In the genomic region with DNA sequence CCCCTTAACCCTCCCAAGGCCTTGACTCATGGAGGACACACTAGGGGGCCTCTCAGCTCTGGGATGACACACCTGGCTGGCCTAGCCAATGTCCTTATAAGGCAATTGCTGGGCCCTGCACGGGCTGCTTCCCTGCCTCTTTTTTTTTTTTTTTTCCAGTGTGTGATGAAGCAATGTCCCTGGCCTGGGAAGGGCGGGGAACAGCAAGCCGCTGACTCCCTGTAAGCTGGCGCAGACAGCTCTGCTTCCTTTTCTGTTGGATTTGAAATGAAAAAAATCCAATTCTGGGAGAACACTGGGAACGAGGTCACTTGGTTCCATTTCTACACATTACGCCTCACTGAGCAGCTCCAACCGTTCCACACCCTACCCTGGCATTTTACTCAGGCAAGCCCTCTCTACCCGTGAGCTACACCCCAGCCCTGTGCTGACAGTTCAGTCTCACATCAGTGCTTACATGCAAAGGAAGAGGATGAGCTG, we compare ENCODE assay signal across 9 mouse cellular contexts.
DNase-seq lines count a peak whose midpoint lies in the region; ATAC-seq and TF ChIP-seq lines count a peak whose summit lies in the region.
"Had no signal": no experiment of that assay in that cellular context is flagged by ENCODE, and none has a peak within 500 bp of the region (broad histone marks: within the 10 kb centered on the region; RNA-seq: fewer than 3 reads in every experiment).

No protein-coding gene starts in this region.

- WGBS in kidney, embryonic 14.5 days = 54% methylated on average over 8 of the region's 8 CpGs
- WGBS in midbrain, embryonic 15.5 days = 46% methylated on average over 8 of the region's 8 CpGs

- no peak overlapping the region for H3K27ac ChIP-seq in kidney, embryonic 14.5 days (ENCODE audit: low read depth, low read length)
- H3K27ac ChIP-seq in midbrain, embryonic 15.5 days = peak overlapping the region; percentile 15; the same call in 1 of the 2 replicates
- no peak overlapping the region for H3K27ac ChIP-seq in layer of hippocampus, adult 2 months
- H3K27ac ChIP-seq: embryonic facial prominence, embryonic 12.5 days had no signal

- DNase-seq in embryo, embryonic 10.5 days (ENCODE audit: low spot score) = peak; percentile 30
- no peak for DNase-seq in embryo, embryonic 10 days (ENCODE audit: low spot score)
- peak; percentile 81 for DNase-seq in fibroblast of lung, adult 2 months (ENCODE audit: low read depth)
- no peak for DNase-seq in right cerebral cortex, postnatal 10 days (ENCODE audit: low spot score in 2 of 2)
- no peak for DNase-seq in layer of hippocampus, adult 2 months (ENCODE audit: low spot score in 2 of 2)

- no peak overlapping the region for H3K9ac ChIP-seq in kidney, embryonic 14.5 days (ENCODE audit: low read depth, low read length)
- H3K9ac ChIP-seq in midbrain, embryonic 15.5 days = no peak overlapping the region
- H3K9ac ChIP-seq: embryonic facial prominence, embryonic 12.5 days had no signal

- peaks cover 6% of the 10 kb centered on the region; the same call in 1 of the 2 replicates for H3K4me1 ChIP-seq in kidney, embryonic 14.5 days (ENCODE audit: control insufficient read depth, insufficient read depth, low read length)
- 0 out of 2 replicates have a peak, but pooled peaks cover 5% of the 10 kb centered on the region for H3K4me1 ChIP-seq in midbrain, embryonic 15.5 days
- H3K4me1 ChIP-seq: embryonic facial prominence, embryonic 12.5 days had no signal

- no peaks in the 10 kb centered on the region for H3K27me3 ChIP-seq in kidney, embryonic 14.5 days (ENCODE audit: control insufficient read depth, insufficient read depth, low read length)
- no peaks in the 10 kb centered on the region for H3K27me3 ChIP-seq in midbrain, embryonic 15.5 days (replicated peaks)
- H3K27me3 ChIP-seq: embryonic facial prominence, embryonic 12.5 days had no signal

- ATAC-seq in kidney, embryonic 14.5 days (ENCODE audit: low FRiP score, low TSS enrichment) = peak; percentile 86
- peak; percentile 73 for ATAC-seq in midbrain, embryonic 15.5 days (replicated peaks)
- ATAC-seq in erythroblast, adult 5-6 weeks (replicated peaks; ENCODE audit: low FRiP score, poor library complexity, severe bottlenecking) = no peak

- no peaks in the 10 kb centered on the region for H3K9me3 ChIP-seq in kidney, embryonic 14.5 days (ENCODE audit: control insufficient read depth, low read length)
- H3K9me3 ChIP-seq in midbrain, embryonic 15.5 days = no peaks in the 10 kb centered on the region
- H3K9me3 ChIP-seq: embryonic facial prominence, embryonic 12.5 days had no signal

- no peak for TF ChIP-seq CTCF in layer of hippocampus, adult 2 months (conservative IDR thresholded peaks at IDR 0.05)

- no peaks in the 10 kb centered on the region for H3K36me3 ChIP-seq in kidney, embryonic 14.5 days (ENCODE audit: control insufficient read depth, insufficient read depth, low read length)
- no peaks in the 10 kb centered on the region for H3K36me3 ChIP-seq in midbrain, embryonic 15.5 days (replicated peaks)
- H3K36me3 ChIP-seq: embryonic facial prominence, embryonic 12.5 days had no signal

- H3K4me3 ChIP-seq in kidney, embryonic 14.5 days (ENCODE audit: low read length) = no peak overlapping the region
- no peak overlapping the region for H3K4me3 ChIP-seq in midbrain, embryonic 15.5 days
- no peak overlapping the region for H3K4me3 ChIP-seq in layer of hippocampus, adult 2 months
- H3K4me3 ChIP-seq: embryonic facial prominence, embryonic 12.5 days had no signal

- no peak overlapping the region for H3K4me2 ChIP-seq in kidney, embryonic 14.5 days (replicated peaks; ENCODE audit: low read depth, low read length)
- no peak overlapping the region for H3K4me2 ChIP-seq in midbrain, embryonic 15.5 days
- H3K4me2 ChIP-seq: embryonic facial prominence, embryonic 12.5 days had no signal

Comparison
In these comparisons a context has a peak if more than half of its experiments do, and no peak if none do; other contexts are left out.
1. DNase-seq: peak in embryo, embryonic 10.5 days (single experiment) and fibroblast of lung, adult 2 months (single experiment); none in embryo, embryonic 10 days (single experiment), right cerebral cortex, postnatal 10 days (0 of 2) and layer of hippocampus, adult 2 months (0 of 2).